Mouse (Mus musculus): Measurements from ENCODE around the gene Sh2b1. TPM values are rescaled to one million over a fixed set of nuclear protein-coding genes. Genes with fewer than 3 reads are reported as not detected.

Gene Sh2b1
- polyA plus RNA-seq, 1 experiment: 146 TPM

GRCm38 (mm10) chr7:126445104-126445815 is 30.0 kb downstream of the Sh2b1 start:
- WGBS: 97% methylated on average over 15 of the region's 15 CpGs
- no peak overlapping the region for H3K27ac ChIP-seq (ENCODE audit: control insufficient read depth, insufficient read depth, low read length)
- peaks cover 8% of the 10 kb centered on the region; the same call in 1 of the 2 replicates for H3K4me1 ChIP-seq (replicated peaks; ENCODE audit: control insufficient read depth, insufficient read depth, low read length)
- no peaks in the 10 kb centered on the region for H3K36me3 ChIP-seq (ENCODE audit: control insufficient read depth, insufficient read depth, low read length)
- DNase-seq: no peak
- TF ChIP-seq CTCF (IDR thresholded peaks at IDR 0.05; ENCODE audit: borderline replicate concordance, control insufficient read depth, extremely low read depth, insufficient read depth, low read length, poor library complexity) (no peak), POLR2A (IDR thresholded peaks at IDR 0.05; ENCODE audit: control insufficient read depth, extremely low read depth, insufficient read depth, low read length, poor library complexity) (no peak)
- H3K27me3 ChIP-seq (ENCODE audit: control insufficient read depth, insufficient read depth, low read length): no peaks in the 10 kb centered on the region
- no peak overlapping the region for H3K4me3 ChIP-seq (ENCODE audit: control insufficient read depth, insufficient read depth, low read length)

- no peak overlapping the region for H3K27ac ChIP-seq (ENCODE audit: control insufficient read depth, insufficient read depth, low read length)
- H3K4me1 ChIP-seq (replicated peaks; ENCODE audit: control insufficient read depth, insufficient read depth, low read length): peaks cover 8% of the 10 kb centered on the region; the same call in 1 of the 2 replicates
- H3K4me3 ChIP-seq (ENCODE audit: control insufficient read depth, insufficient read depth, low read length): no peak overlapping the region
- 95% methylated on average over 9 of the region's 9 CpGs for WGBS
- no peaks in the 10 kb centered on the region for H3K27me3 ChIP-seq (ENCODE audit: control insufficient read depth, insufficient read depth, low read length)
- TF ChIP-seq POLR2A (IDR thresholded peaks at IDR 0.05; ENCODE audit: control insufficient read depth, extremely low read depth, insufficient read depth, low read length, poor library complexity): no peak
- DNase-seq: no peak
- no peaks in the 10 kb centered on the region for H3K36me3 ChIP-seq (ENCODE audit: control insufficient read depth, insufficient read depth, low read length)
Observed at GRCm38 (mm10) chr7:126444536-126444935, 30.7 kb downstream of the Sh2b1 start.

GRCm38 (mm10) chr7:126443997-126444396 is 31.2 kb downstream of the Sh2b1 start:
- no peaks in the 10 kb centered on the region for H3K27me3 ChIP-seq (ENCODE audit: control insufficient read depth, insufficient read depth, low read length)
- no peak overlapping the region for H3K27ac ChIP-seq (ENCODE audit: control insufficient read depth, insufficient read depth, low read length)
- 98% methylated on average over 10 of the region's 10 CpGs for WGBS
- no peaks in the 10 kb centered on the region for H3K36me3 ChIP-seq (ENCODE audit: control insufficient read depth, insufficient read depth, low read length)
- H3K4me1 ChIP-seq (replicated peaks; ENCODE audit: control insufficient read depth, insufficient read depth, low read length): peaks cover 8% of the 10 kb centered on the region; the same call in 1 of the 2 replicates
- DNase-seq: no peak
- TF ChIP-seq CTCF (IDR thresholded peaks at IDR 0.05; ENCODE audit: borderline replicate concordance, control insufficient read depth, extremely low read depth, insufficient read depth, low read length, poor library complexity): no peak
- TF ChIP-seq POLR2A (IDR thresholded peaks at IDR 0.05; ENCODE audit: control insufficient read depth, extremely low read depth, insufficient read depth, low read length, poor library complexity): no peak
- no peak overlapping the region for H3K4me3 ChIP-seq (ENCODE audit: control insufficient read depth, insufficient read depth, low read length)

DNA sequence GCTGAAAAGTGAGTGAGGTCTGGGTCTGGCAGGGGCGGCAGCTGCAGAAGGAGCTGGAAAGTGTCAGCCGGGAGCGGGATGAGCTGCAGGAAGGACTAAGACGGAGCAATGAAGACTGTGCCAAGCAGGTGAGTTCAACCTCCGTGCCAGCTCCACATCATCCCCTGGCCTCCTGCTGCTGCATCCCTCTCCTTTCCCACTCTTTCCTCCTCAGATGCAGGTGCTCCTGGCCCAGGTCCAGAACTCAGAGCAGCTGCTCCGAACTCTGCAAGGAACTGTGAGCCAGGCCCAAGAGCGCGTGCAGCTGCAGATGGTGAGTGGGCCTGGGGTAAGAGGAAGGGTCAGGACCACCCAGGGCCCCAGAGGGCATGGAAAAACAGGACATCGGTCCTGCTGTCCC is 35.1 kb downstream of the Sh2b1 start:
- Histone ChIP-seq H3K36me3 (ENCODE audit: control insufficient read depth, insufficient read depth, low read length) (no peaks in the 10 kb centered on the region), H3K4me3 (ENCODE audit: control insufficient read depth, insufficient read depth, low read length) (no peak overlapping the region), H3K4me1 (replicated peaks; ENCODE audit: control insufficient read depth, insufficient read depth, low read length) (no peaks in the 10 kb centered on the region), H3K27me3 (ENCODE audit: control insufficient read depth, insufficient read depth, low read length) (no peaks in the 10 kb centered on the region), H3K27ac (ENCODE audit: control insufficient read depth, insufficient read depth, low read length) (no peak overlapping the region)
- 97% methylated on average over 9 of the region's 9 CpGs for WGBS
- DNase-seq: no peak
- TF ChIP-seq POLR2A (IDR thresholded peaks at IDR 0.05; ENCODE audit: control insufficient read depth, extremely low read depth, insufficient read depth, low read length, poor library complexity) (no peak), CTCF (IDR thresholded peaks at IDR 0.05; ENCODE audit: borderline replicate concordance, control insufficient read depth, extremely low read depth, insufficient read depth, low read length, poor library complexity) (no peak)

GRCm38 (mm10) chr7:126436851-126437250 is 38.4 kb downstream of the Sh2b1 start:
- DNase-seq: peak; percentile 61
- TF ChIP-seq POLR2A (IDR thresholded peaks at IDR 0.05; ENCODE audit: control insufficient read depth, extremely low read depth, insufficient read depth, low read length, poor library complexity): no peak
- peak; percentile 91 for TF ChIP-seq CTCF (IDR thresholded peaks at IDR 0.05; ENCODE audit: borderline replicate concordance, control insufficient read depth, extremely low read depth, insufficient read depth, low read length, poor library complexity)

GRCm38 (mm10) chr7:126435801-126436200 is 39.4 kb downstream of the Sh2b1 start:
- TF ChIP-seq CTCF (IDR thresholded peaks at IDR 0.05; ENCODE audit: borderline replicate concordance, control insufficient read depth, extremely low read depth, insufficient read depth, low read length, poor library complexity): no peak
- TF ChIP-seq POLR2A (IDR thresholded peaks at IDR 0.05; ENCODE audit: control insufficient read depth, extremely low read depth, insufficient read depth, low read length, poor library complexity): no peak
- no peaks in the 10 kb centered on the region for H3K4me1 ChIP-seq (replicated peaks; ENCODE audit: control insufficient read depth, insufficient read depth, low read length)
- H3K27me3 ChIP-seq (ENCODE audit: control insufficient read depth, insufficient read depth, low read length): no peaks in the 10 kb centered on the region
- no peak for DNase-seq
- H3K36me3 ChIP-seq (ENCODE audit: control insufficient read depth, insufficient read depth, low read length): no peaks in the 10 kb centered on the region
- H3K27ac ChIP-seq (ENCODE audit: control insufficient read depth, insufficient read depth, low read length): no peak overlapping the region
- H3K4me3 ChIP-seq (ENCODE audit: control insufficient read depth, insufficient read depth, low read length): no peak overlapping the region
- 98% methylated on average over 3 of the region's 3 CpGs for WGBS

More at GRCm38 (mm10) chr7:126436851-126437250, 38.4 kb downstream of the Sh2b1 start:
- H3K36me3 ChIP-seq (ENCODE audit: control insufficient read depth, insufficient read depth, low read length): no peaks in the 10 kb centered on the region
- H3K4me1 ChIP-seq (replicated peaks; ENCODE audit: control insufficient read depth, insufficient read depth, low read length): no peaks in the 10 kb centered on the region
- H3K4me3 ChIP-seq (ENCODE audit: control insufficient read depth, insufficient read depth, low read length): no peak overlapping the region
- 28% methylated on average over 8 of the region's 8 CpGs for WGBS
- no peaks in the 10 kb centered on the region for H3K27me3 ChIP-seq (ENCODE audit: control insufficient read depth, insufficient read depth, low read length)
- no peak overlapping the region for H3K27ac ChIP-seq (ENCODE audit: control insufficient read depth, insufficient read depth, low read length)

Data from thymus, adult 2 months (tissue).